Mouse (Mus musculus): Measurements from ENCODE around the gene St5. TPM values are rescaled to one million over a fixed set of nuclear protein-coding genes. Genes with fewer than 3 reads are reported as not detected.

Gene St5
- polyA plus RNA-seq, 1 experiment from 2014 or later: 30.4 TPM

DNA sequence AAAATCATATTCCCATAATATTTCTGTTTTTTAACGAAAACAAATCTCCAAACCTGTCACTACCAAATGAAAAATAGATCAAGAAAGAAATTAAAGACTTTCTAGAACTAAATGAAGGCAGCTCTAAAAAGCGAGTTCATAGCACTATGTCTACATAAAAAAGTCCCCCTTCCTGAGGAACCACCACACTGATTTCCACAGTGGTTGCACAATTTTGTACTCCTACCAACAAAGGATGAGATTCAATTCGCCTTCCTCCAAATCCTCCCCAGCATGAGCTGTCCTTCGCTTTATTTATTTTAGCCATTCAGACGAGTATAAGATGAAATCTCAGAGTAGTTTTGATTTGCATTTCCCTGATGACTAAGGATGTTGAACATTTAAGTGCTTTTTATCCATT, 36.7 kb downstream of the St5 start:
- Histone ChIP-seq H3K4me3 (no peak overlapping the region), H3K4me1 (replicated peaks) (peaks cover 21% of the 10 kb centered on the region), H3K9ac (no peak overlapping the region), H3K36me3 (no peaks in the 10 kb centered on the region), H3K27ac (no peak overlapping the region), H3K4me2 (no peak overlapping the region), H3K9me3 (replicated peaks) (no peaks in the 10 kb centered on the region), H3K27me3 (no peaks in the 10 kb centered on the region)
- no peak for ATAC-seq (replicated peaks; ENCODE audit: insufficient number of reproducible peaks, insufficient read depth, low FRiP score, low read depth)
- 78% methylated on average over 5 of the region's 5 CpGs for WGBS

- Histone ChIP-seq H3K9ac (no peak overlapping the region), H3K9me3 (replicated peaks) (no peaks in the 10 kb centered on the region), H3K4me3 (no peak overlapping the region), H3K4me1 (replicated peaks) (peaks cover 10% of the 10 kb centered on the region), H3K27ac (no peak overlapping the region), H3K27me3 (no peaks in the 10 kb centered on the region), H3K4me2 (no peak overlapping the region), H3K36me3 (no peaks in the 10 kb centered on the region)
- WGBS: 88% methylated on average over 4 of the region's 4 CpGs
- no peak for ATAC-seq (replicated peaks; ENCODE audit: insufficient number of reproducible peaks, insufficient read depth, low FRiP score, low read depth)
Observed at GRCm38 (mm10) chr7:109662626-109663025, 40.8 kb downstream of the St5 start.

DNA sequence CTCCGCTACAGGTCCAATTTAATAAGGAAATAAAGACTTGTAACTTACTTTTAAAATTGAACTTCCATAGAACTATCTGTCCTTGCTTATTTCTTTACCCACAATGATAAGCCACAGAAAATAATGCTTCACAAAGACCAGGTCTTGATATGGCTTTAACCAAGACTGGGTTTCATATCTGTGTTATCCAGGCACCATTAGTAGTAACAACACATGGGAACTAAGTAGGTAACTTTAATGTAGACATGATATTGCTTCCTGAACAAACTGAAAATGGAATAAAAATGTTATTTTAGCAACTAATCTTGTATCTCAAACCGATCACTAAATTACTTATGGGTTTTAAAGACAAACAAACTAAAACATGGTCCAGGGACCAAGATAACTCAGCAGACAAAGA, 44.1 kb downstream of the St5 start:
- Histone ChIP-seq H3K9me3 (replicated peaks) (no peaks in the 10 kb centered on the region), H3K4me3 (no peak overlapping the region), H3K4me2 (no peak overlapping the region), H3K27ac (no peak overlapping the region), H3K27me3 (no peaks in the 10 kb centered on the region), H3K4me1 (replicated peaks) (peaks cover 11% of the 10 kb centered on the region), H3K9ac (no peak overlapping the region), H3K36me3 (no peaks in the 10 kb centered on the region)
- 91% methylated on average over 2 of the region's 2 CpGs for WGBS
- no peak for ATAC-seq (replicated peaks; ENCODE audit: insufficient number of reproducible peaks, insufficient read depth, low FRiP score, low read depth)

DNA sequence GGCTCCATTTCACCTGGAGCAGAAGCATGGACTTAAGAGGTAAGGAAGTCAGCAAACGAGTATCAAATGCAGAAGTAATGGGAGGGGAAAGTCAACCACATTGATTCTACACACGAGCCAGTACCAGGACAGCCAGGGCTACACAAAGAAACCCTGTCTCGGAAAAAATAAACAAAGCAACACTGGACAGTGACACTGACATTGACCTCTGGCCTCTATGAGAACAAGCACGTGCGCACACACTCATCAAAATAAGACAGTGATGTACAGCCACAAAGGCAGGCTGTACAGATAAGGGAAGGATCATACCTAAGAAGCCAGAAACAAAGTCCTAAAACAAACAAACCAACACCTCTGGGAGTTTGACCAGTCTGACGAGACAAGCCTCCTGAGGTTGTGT, 45.5 kb downstream of the St5 start:
- ATAC-seq (replicated peaks; ENCODE audit: insufficient number of reproducible peaks, insufficient read depth, low FRiP score, low read depth): no peak
- no peak overlapping the region for H3K9ac ChIP-seq
- H3K4me2 ChIP-seq: no peak overlapping the region
- H3K36me3 ChIP-seq: no peaks in the 10 kb centered on the region
- whole genome bisulfite sequencing: 54% methylated on average over 6 of the region's 6 CpGs
- H3K9me3 ChIP-seq (replicated peaks): no peaks in the 10 kb centered on the region
- H3K27me3 ChIP-seq: no peaks in the 10 kb centered on the region
- peaks cover 9% of the 10 kb centered on the region for H3K4me1 ChIP-seq (replicated peaks)
- H3K27ac ChIP-seq: no peak overlapping the region
- no peak overlapping the region for H3K4me3 ChIP-seq

DNA sequence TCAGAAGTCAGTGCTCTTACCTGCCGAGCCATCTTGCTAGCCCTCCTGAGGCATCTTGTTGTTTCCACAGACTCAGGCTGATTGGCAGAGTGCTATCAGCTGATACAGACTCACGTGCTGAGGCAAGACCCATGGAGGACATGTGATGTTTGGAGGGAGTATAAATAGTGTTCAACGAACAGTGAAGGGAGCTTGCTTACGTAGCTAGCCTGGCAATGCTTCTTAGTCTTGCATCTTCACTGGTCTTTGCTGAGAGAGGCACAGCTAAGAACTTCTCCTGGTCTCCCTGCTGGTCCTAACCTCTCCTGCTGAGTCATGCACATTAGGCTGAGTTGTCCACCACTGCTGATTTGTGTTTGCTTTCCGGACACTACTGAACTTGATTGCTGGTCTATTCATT, 48.5 kb downstream of the St5 start:
- Histone ChIP-seq H3K36me3 (no peaks in the 10 kb centered on the region), H3K4me2 (no peak overlapping the region), H3K4me3 (no peak overlapping the region), H3K27ac (no peak overlapping the region), H3K4me1 (replicated peaks) (peaks cover 10% of the 10 kb centered on the region), H3K9ac (no peak overlapping the region), H3K27me3 (no peaks in the 10 kb centered on the region), H3K9me3 (replicated peaks) (no peaks in the 10 kb centered on the region)
- no peak for ATAC-seq (replicated peaks; ENCODE audit: insufficient number of reproducible peaks, insufficient read depth, low FRiP score, low read depth)
- WGBS: 56% methylated on average over 5 of the region's 5 CpGs

GRCm38 (mm10) chr7:109648812-109649594, 54.4 kb downstream of the St5 start:
- Histone ChIP-seq H3K4me2 (peak overlapping the region; percentile 34; the same call in 1 of the 2 replicates), H3K27ac (peak overlapping the region; percentile 71), H3K9ac (no peak overlapping the region)

DNA sequence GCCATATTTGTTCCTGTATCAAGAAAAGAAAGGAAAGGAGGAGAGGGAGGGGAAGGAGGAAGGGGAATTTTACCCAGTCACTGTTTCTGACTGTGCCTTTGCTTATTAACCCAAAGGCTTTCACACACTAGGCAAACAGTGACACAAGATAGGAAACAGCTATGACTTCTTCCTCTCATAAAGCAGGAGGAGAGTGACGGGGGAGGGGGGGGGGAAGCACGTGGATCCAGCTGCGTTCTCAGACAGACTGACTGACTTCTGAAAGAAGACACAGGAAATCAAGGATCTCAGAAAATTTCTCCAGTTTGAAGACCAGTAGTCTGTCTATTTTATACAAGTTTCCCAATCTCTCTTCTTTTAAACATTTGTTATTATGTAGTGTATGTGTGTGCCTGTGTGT, 56.8 kb downstream of the St5 start:
- Histone ChIP-seq H3K4me3 (no peak overlapping the region), H3K4me1 (replicated peaks) (peaks cover 36% of the 10 kb centered on the region), H3K9ac (no peak overlapping the region), H3K9me3 (replicated peaks) (no peaks in the 10 kb centered on the region), H3K36me3 (no peaks in the 10 kb centered on the region), H3K4me2 (no peak overlapping the region), H3K27ac (no peak overlapping the region), H3K27me3 (no peaks in the 10 kb centered on the region)
- no peak for ATAC-seq (replicated peaks; ENCODE audit: insufficient number of reproducible peaks, insufficient read depth, low FRiP score, low read depth)
- 36% methylated on average over 3 of the region's 3 CpGs for WGBS

More at GRCm38 (mm10) chr7:109648812-109649594, 54.4 kb downstream of the St5 start:
- Histone ChIP-seq H3K27me3 (no peaks in the 10 kb centered on the region), H3K36me3 (no peaks in the 10 kb centered on the region), H3K9me3 (replicated peaks) (no peaks in the 10 kb centered on the region), H3K4me1 (replicated peaks) (peaks cover 22% of the 10 kb centered on the region), H3K4me3 (no peak overlapping the region)
- 29% methylated on average over 10 of the region's 10 CpGs for WGBS
- peak; percentile 89 for ATAC-seq (replicated peaks; ENCODE audit: insufficient number of reproducible peaks, insufficient read depth, low FRiP score, low read depth)

DNA sequence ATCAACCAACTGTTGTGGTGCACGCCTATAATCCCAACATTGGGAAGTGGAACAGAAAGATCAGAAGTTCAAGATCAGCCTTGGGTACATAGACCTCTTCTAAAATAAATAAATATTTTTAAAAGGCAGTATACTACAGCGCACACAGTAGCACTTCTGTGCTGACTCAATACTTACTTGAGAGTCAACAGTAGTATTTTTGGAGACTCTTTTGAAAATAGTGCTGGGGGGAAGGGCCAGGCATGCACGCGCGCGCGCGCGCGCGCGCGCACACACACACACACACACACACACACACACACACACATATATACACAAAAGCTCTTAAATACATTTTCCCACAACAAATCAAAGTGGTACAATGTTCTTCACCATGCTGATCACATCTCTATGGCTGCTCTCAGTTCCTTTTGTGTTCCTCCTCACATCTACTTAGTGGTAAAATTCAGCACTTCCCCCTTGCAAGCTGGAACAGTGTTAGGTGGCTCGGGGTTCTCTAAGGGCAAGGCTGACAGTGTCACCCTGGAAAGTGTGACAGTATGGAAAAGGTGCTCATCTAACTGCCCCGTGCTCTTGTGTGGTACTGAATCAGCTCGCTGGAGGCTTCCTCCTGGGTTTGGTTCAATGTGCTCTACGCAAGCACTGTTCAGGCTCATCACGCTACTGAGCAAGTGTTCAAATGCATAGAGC, 60.0 kb downstream of the St5 start:
- H3K9me3 ChIP-seq (replicated peaks): no peaks in the 10 kb centered on the region
- peaks cover 22% of the 10 kb centered on the region for H3K4me1 ChIP-seq (replicated peaks)
- H3K9ac ChIP-seq: no peak overlapping the region
- H3K4me2 ChIP-seq: no peak overlapping the region
- H3K4me3 ChIP-seq: no peak overlapping the region
- no peaks in the 10 kb centered on the region for H3K36me3 ChIP-seq
- H3K27me3 ChIP-seq: no peaks in the 10 kb centered on the region
- 94% methylated on average over 18 of the region's 18 CpGs for WGBS
- ATAC-seq (replicated peaks; ENCODE audit: insufficient number of reproducible peaks, insufficient read depth, low FRiP score, low read depth): no peak
- H3K27ac ChIP-seq: no peak overlapping the region

GRCm38 (mm10) chr7:109641963-109642362, 61.4 kb downstream of the St5 start:
- no peak overlapping the region for H3K9ac ChIP-seq
- peaks cover 29% of the 10 kb centered on the region for H3K4me1 ChIP-seq (replicated peaks)
- no peaks in the 10 kb centered on the region for H3K9me3 ChIP-seq (replicated peaks)
- H3K36me3 ChIP-seq: no peaks in the 10 kb centered on the region
- H3K4me2 ChIP-seq: no peak overlapping the region
- 18% methylated on average over 1 of the region's 1 CpGs for whole genome bisulfite sequencing
- ATAC-seq (replicated peaks; ENCODE audit: insufficient number of reproducible peaks, insufficient read depth, low FRiP score, low read depth): no peak
- H3K27me3 ChIP-seq: no peaks in the 10 kb centered on the region
- no peak overlapping the region for H3K4me3 ChIP-seq
- H3K27ac ChIP-seq: no peak overlapping the region

GRCm38 (mm10) chr7:109641102-109641501, 62.3 kb downstream of the St5 start:
- 74% methylated on average over 8 of the region's 8 CpGs for WGBS
- ATAC-seq (replicated peaks; ENCODE audit: insufficient number of reproducible peaks, insufficient read depth, low FRiP score, low read depth): no peak
- Histone ChIP-seq H3K27me3 (no peaks in the 10 kb centered on the region), H3K36me3 (no peaks in the 10 kb centered on the region), H3K9me3 (replicated peaks) (no peaks in the 10 kb centered on the region), H3K4me1 (replicated peaks) (peaks cover 33% of the 10 kb centered on the region), H3K9ac (no peak overlapping the region), H3K4me2 (no peak overlapping the region), H3K4me3 (no peak overlapping the region), H3K27ac (no peak overlapping the region)

DNA sequence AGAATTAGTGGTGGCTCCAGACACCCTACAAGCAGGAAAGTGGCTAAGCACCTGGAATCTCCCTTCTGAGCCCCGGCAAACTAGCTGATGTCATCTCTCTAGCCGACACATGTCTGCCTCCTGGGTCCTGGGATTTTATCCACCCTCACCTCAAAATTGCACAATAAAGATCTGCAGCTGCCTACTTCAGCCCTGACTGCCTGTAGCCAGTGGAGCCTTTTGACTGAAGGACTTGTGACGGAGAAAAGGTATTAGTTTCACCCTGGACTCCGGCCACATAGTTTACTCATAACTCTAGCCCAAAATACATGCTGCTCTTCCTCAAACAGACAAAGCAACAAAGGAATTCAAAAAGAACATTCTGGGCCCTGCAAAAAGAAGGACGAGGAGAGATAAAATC, 66.0 kb downstream of the St5 start:
- no peak overlapping the region for H3K9ac ChIP-seq
- peak overlapping the region; percentile 46 for H3K27ac ChIP-seq
- ATAC-seq (replicated peaks; ENCODE audit: insufficient number of reproducible peaks, insufficient read depth, low FRiP score, low read depth): no peak
- peaks cover 27% of the 10 kb centered on the region for H3K4me1 ChIP-seq (replicated peaks)
- no peak overlapping the region for H3K4me2 ChIP-seq
- no peaks in the 10 kb centered on the region for H3K9me3 ChIP-seq (replicated peaks)
- no peaks in the 10 kb centered on the region for H3K27me3 ChIP-seq
- 28% methylated on average over 5 of the region's 5 CpGs for WGBS
- H3K36me3 ChIP-seq: no peaks in the 10 kb centered on the region
- no peak overlapping the region for H3K4me3 ChIP-seq
